Mouse (Mus musculus) cortical plate, adult 2 months (tissue): ENCODE measurements around the gene Tmprss13. TPM values are rescaled to one million over a fixed set of nuclear protein-coding genes. Genes with fewer than 3 reads are reported as not detected.

Source experiments
- H3K27ac ChIP-seq: fragments of 200-500 bp; 2 replicates; pipeline ENCODE4 v1.5.1; 2012; ENCODE audit warnings: low read length, control low read depth, inconsistent platforms; ENCODE audit not compliant: insufficient read depth
- H3K4me1 ChIP-seq: fragments of 200-500 bp; 2 replicates; pipeline ENCODE4 v1.6.1; 2011; ENCODE audit warnings: low read length; ENCODE audit not compliant: control insufficient read depth, insufficient read depth
- H3K4me3 ChIP-seq: fragments of 200-500 bp; 2 replicates; pipeline ENCODE4 v1.5.1; 2011; ENCODE audit warnings: mild to moderate bottlenecking, low read length, control low read depth; ENCODE audit not compliant: insufficient read depth
- CTCF ChIP-seq: fragments of 200-500 bp; IDR thresholded peaks from 2 replicates; pipeline ENCODE4 v1.5.1; 2011; ENCODE audit warnings: mild to moderate bottlenecking, control low read depth, low read length; ENCODE audit not compliant: insufficient read depth; ENCODE audit errors: extremely low read depth
- POLR2A ChIP-seq: fragments of 200-500 bp; IDR thresholded peaks from 2 replicates; pipeline ENCODE4 v1.6.1; 2011; ENCODE audit warnings: mild to moderate bottlenecking, low read length, control low read depth; ENCODE audit not compliant: insufficient read depth; ENCODE audit errors: extremely low read depth
- polyA plus RNA-seq: library from polyadenylated mRNA; depleted of rRNA; stranded (reverse); fragments of >200 nt; gene quantifications from 2 replicates; pipeline ENCODE4 v1.2.3, GENCODE M21; 2012

Tmprss13 gene
- polyA plus RNA-seq, 1 experiment, result not detected

- Histone ChIP-seq H3K4me3 (no peak overlapping the region), H3K27ac (no peak overlapping the region), H3K4me1 (no peaks in the 10 kb centered on the region)
- TF ChIP-seq CTCF (no peak), POLR2A (no peak)
Observed at GRCm38 (mm10) chr9:45328263-45328662, 9.4 kb downstream of the Tmprss13 start.

- no peak overlapping the region for H3K4me3 ChIP-seq
- H3K4me1 ChIP-seq, result no peaks in the 10 kb centered on the region
- TF ChIP-seq POLR2A (no peak), CTCF (no peak)
- no peak overlapping the region for H3K27ac ChIP-seq
Observed at GRCm38 (mm10) chr9:45329577-45329976, 10.7 kb downstream of the Tmprss13 start.

GRCm38 (mm10) chr9:45337406-45337805, 18.5 kb downstream of the Tmprss13 start:
- Histone ChIP-seq H3K4me1 (no peaks in the 10 kb centered on the region), H3K4me3 (no peak overlapping the region), H3K27ac (no peak overlapping the region)
- TF ChIP-seq POLR2A (no peak), CTCF (no peak)

- H3K27ac ChIP-seq, result no peak overlapping the region
- H3K4me1 ChIP-seq, result no peaks in the 10 kb centered on the region
- no peak for TF ChIP-seq POLR2A
- TF ChIP-seq CTCF, result no peak
- H3K4me3 ChIP-seq, result no peak overlapping the region
Observed at GRCm38 (mm10) chr9:45343066-45343465, 24.2 kb downstream of the Tmprss13 start.

GRCm38 (mm10) chr9:45345516-45345915, 26.6 kb downstream of the Tmprss13 start:
- Histone ChIP-seq H3K27ac (no peak overlapping the region), H3K4me3 (no peak overlapping the region), H3K4me1 (no peaks in the 10 kb centered on the region)
- peak; percentile 66 for TF ChIP-seq CTCF
- no peak for TF ChIP-seq POLR2A

- Histone ChIP-seq H3K4me3 (no peak overlapping the region), H3K27ac (no peak overlapping the region), H3K4me1 (no peaks in the 10 kb centered on the region)
- TF ChIP-seq POLR2A (no peak), CTCF (no peak)
Observed at GRCm38 (mm10) chr9:45346276-45346675, 27.4 kb downstream of the Tmprss13 start.

GRCm38 (mm10) chr9:45348560-45348959, 29.7 kb downstream of the Tmprss13 start:
- H3K4me1 ChIP-seq, result no peaks in the 10 kb centered on the region
- no peak overlapping the region for H3K27ac ChIP-seq
- TF ChIP-seq POLR2A (no peak), CTCF (no peak)
- H3K4me3 ChIP-seq, result no peak overlapping the region

- Histone ChIP-seq H3K4me1 (no peaks in the 10 kb centered on the region), H3K27ac (no peak overlapping the region), H3K4me3 (no peak overlapping the region)
- TF ChIP-seq POLR2A (no peak), CTCF (no peak)
Observed at GRCm38 (mm10) chr9:45349181-45349580, 30.3 kb downstream of the Tmprss13 start.

- Histone ChIP-seq H3K27ac (no peak overlapping the region), H3K4me3 (no peak overlapping the region), H3K4me1 (no peaks in the 10 kb centered on the region)
- TF ChIP-seq CTCF (no peak), POLR2A (no peak)
Observed at GRCm38 (mm10) chr9:45349851-45350250, 31.0 kb downstream of the Tmprss13 start.

GRCm38 (mm10) chr9:45355192-45355591, 36.3 kb downstream of the Tmprss13 start:
- Histone ChIP-seq H3K4me1 (no peaks in the 10 kb centered on the region), H3K4me3 (no peak overlapping the region), H3K27ac (no peak overlapping the region)
- TF ChIP-seq CTCF (no peak), POLR2A (no peak)
